In the genomic region with DNA sequence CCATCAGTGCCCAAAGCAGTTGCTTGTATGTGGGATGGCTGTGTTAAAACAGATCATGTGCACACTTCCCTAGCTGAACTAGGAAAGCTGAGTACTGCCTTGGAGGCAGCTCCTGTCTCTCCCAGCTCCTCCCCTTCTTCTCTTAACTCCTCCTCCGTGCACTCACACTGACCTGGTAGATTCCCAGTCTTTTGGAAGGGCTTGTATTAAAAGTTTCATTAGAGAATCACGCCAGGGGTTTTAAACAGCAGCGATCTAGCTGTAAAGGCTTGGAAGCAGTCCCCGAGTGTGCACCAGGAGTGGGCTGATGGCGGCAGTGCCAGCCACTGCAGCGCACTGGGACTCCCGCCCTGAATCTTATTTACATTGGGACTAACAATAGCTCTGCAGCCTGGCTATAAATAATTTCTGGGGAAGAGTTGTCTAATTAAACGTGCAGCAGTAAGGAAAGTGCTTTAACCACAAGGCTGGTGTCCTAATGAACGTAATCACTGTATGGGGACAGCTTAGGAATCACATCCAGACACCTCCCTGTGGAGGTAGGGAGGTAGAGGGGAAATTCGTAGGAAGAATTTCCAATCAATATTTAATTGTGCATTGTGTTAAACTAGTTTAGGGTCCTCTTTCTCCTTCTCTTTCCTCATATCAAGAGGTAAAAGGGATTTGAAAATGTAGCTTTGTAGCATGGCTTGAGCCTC, we compare ENCODE assay signal across 9 mouse cellular contexts.
DNase-seq lines count a peak whose midpoint lies in the region; ATAC-seq and TF ChIP-seq lines count a peak whose summit lies in the region.
"Had no signal": no experiment of that assay in that cellular context is flagged by ENCODE, and none has a peak within 500 bp of the region (broad histone marks: within the 10 kb centered on the region; RNA-seq: fewer than 3 reads in every experiment).

No protein-coding gene starts in this region.

- H3K9me3 ChIP-seq in kidney, embryonic 16.5 days (ENCODE audit: low read length), result no peaks in the 10 kb centered on the region
- no peaks in the 10 kb centered on the region for H3K9me3 ChIP-seq in forebrain, embryonic 11.5 days (ENCODE audit: control insufficient read depth, low read length)
- no peaks in the 10 kb centered on the region for H3K9me3 ChIP-seq in hindbrain, embryonic 16.5 days (ENCODE audit: control insufficient read depth, low read length)
- no peaks in the 10 kb centered on the region for H3K9me3 ChIP-seq in midbrain, embryonic 15.5 days
- H3K9me3 ChIP-seq: liver, embryonic 15.5 days had no signal

- no peak overlapping the region; the same call in 1 of the 2 replicates for H3K9ac ChIP-seq in kidney, embryonic 16.5 days (replicated peaks; ENCODE audit: low read length)
- H3K9ac ChIP-seq in forebrain, embryonic 11.5 days (ENCODE audit: low read length), result no peak overlapping the region; the same call in 1 of the 2 replicates
- H3K9ac ChIP-seq in hindbrain, embryonic 16.5 days (ENCODE audit: low read depth, low read length), result no peak overlapping the region; the same call in 1 of the 2 replicates
- H3K9ac ChIP-seq in midbrain, embryonic 15.5 days, result no peak overlapping the region; the same call in 1 of the 2 replicates
- H3K9ac ChIP-seq: liver, embryonic 15.5 days had no signal

- peak; percentile 67; the same call in 1 of the 2 replicates for ATAC-seq in kidney, embryonic 16.5 days (ENCODE audit: low FRiP score, low TSS enrichment)
- ATAC-seq in forebrain, embryonic 11.5 days (replicated peaks; ENCODE audit: low FRiP score), result peak; percentile 61
- ATAC-seq in hindbrain, embryonic 16.5 days, result peak; percentile 88
- ATAC-seq in midbrain, embryonic 15.5 days (replicated peaks), result peak; percentile 77; the same call in 1 of the 2 replicates

- no peaks in the 10 kb centered on the region for H3K27me3 ChIP-seq in kidney, embryonic 16.5 days (ENCODE audit: insufficient read depth, low read length)
- no peaks in the 10 kb centered on the region for H3K27me3 ChIP-seq in kidney, adult 2 months (replicated peaks; ENCODE audit: control insufficient read depth, insufficient read depth, low read length)
- H3K27me3 ChIP-seq in forebrain, embryonic 11.5 days (ENCODE audit: control insufficient read depth, insufficient read depth, low read length), result no peaks in the 10 kb centered on the region
- no peaks in the 10 kb centered on the region for H3K27me3 ChIP-seq in hindbrain, embryonic 16.5 days (replicated peaks; ENCODE audit: control insufficient read depth, insufficient read depth, low read length)
- no peaks in the 10 kb centered on the region for H3K27me3 ChIP-seq in midbrain, embryonic 15.5 days (replicated peaks)
- H3K27me3 ChIP-seq: liver, embryonic 15.5 days had no signal

- peak overlapping the region; percentile 46 for H3K4me2 ChIP-seq in kidney, embryonic 16.5 days (replicated peaks; ENCODE audit: low read depth, low read length)
- H3K4me2 ChIP-seq in forebrain, embryonic 11.5 days (ENCODE audit: low read depth, low read length, severe bottlenecking), result peak overlapping the region; percentile 6; the same call in 1 of the 2 replicates
- H3K4me2 ChIP-seq in hindbrain, embryonic 16.5 days (ENCODE audit: low read length), result peak overlapping the region; percentile 29
- peak overlapping the region; percentile 27; the same call in 1 of the 2 replicates for H3K4me2 ChIP-seq in midbrain, embryonic 15.5 days
- H3K4me2 ChIP-seq: liver, embryonic 15.5 days had no signal

- H3K4me1 ChIP-seq in kidney, embryonic 16.5 days (ENCODE audit: insufficient read depth, low read length), result no peaks in the 10 kb centered on the region; the same call in 1 of the 2 replicates
- no peaks in the 10 kb centered on the region for H3K4me1 ChIP-seq in kidney, adult 2 months (ENCODE audit: control insufficient read depth, insufficient read depth, low read length)
- no peaks in the 10 kb centered on the region for H3K4me1 ChIP-seq in forebrain, embryonic 11.5 days (replicated peaks; ENCODE audit: control insufficient read depth, insufficient read depth, low read length)
- H3K4me1 ChIP-seq in hindbrain, embryonic 16.5 days (ENCODE audit: control insufficient read depth, insufficient read depth, low read depth, low read length), result no peaks in the 10 kb centered on the region; the same call in 1 of the 2 replicates
- H3K4me1 ChIP-seq in midbrain, embryonic 15.5 days, result peaks cover 16% of the 10 kb centered on the region
- H3K4me1 ChIP-seq: liver, embryonic 15.5 days had no signal

- H3K36me3 ChIP-seq in kidney, embryonic 16.5 days (ENCODE audit: insufficient read depth, low read length), result no peaks in the 10 kb centered on the region
- no peaks in the 10 kb centered on the region for H3K36me3 ChIP-seq in kidney, adult 2 months (ENCODE audit: control insufficient read depth, insufficient read depth, low read length)
- no peaks in the 10 kb centered on the region for H3K36me3 ChIP-seq in forebrain, embryonic 11.5 days (ENCODE audit: control insufficient read depth, insufficient read depth, low read length)
- no peaks in the 10 kb centered on the region for H3K36me3 ChIP-seq in hindbrain, embryonic 16.5 days (ENCODE audit: control insufficient read depth, insufficient read depth, low read length)
- H3K36me3 ChIP-seq in midbrain, embryonic 15.5 days (replicated peaks), result no peaks in the 10 kb centered on the region
- H3K36me3 ChIP-seq: liver, embryonic 15.5 days had no signal

- no peak overlapping the region for H3K27ac ChIP-seq in kidney, embryonic 16.5 days (ENCODE audit: low read length)
- H3K27ac ChIP-seq in kidney, adult 2 months (ENCODE audit: insufficient read depth, low read depth, low read length), result no peak overlapping the region
- no peak overlapping the region for H3K27ac ChIP-seq in forebrain, embryonic 11.5 days (ENCODE audit: low read depth, low read length)
- no peak overlapping the region for H3K27ac ChIP-seq in hindbrain, embryonic 16.5 days (ENCODE audit: low read depth, low read length)
- peak overlapping the region; percentile 13 for H3K27ac ChIP-seq in midbrain, embryonic 15.5 days
- H3K27ac ChIP-seq: liver, embryonic 15.5 days had no signal

- H3K4me3 ChIP-seq in kidney, embryonic 16.5 days (ENCODE audit: low read length), result peak overlapping the region; percentile 29
- no peak overlapping the region for H3K4me3 ChIP-seq in kidney, adult 2 months (ENCODE audit: insufficient read depth, low read depth, low read length)
- H3K4me3 ChIP-seq in forebrain, embryonic 11.5 days (ENCODE audit: low read depth, low read length), result no peak overlapping the region
- no peak overlapping the region for H3K4me3 ChIP-seq in hindbrain, embryonic 16.5 days (ENCODE audit: low read length)
- peak overlapping the region; percentile 7; the same call in 1 of the 2 replicates for H3K4me3 ChIP-seq in midbrain, embryonic 15.5 days
- H3K4me3 ChIP-seq: liver, embryonic 15.5 days had no signal

- no peak for TF ChIP-seq POLR2A in kidney, adult 2 months (IDR thresholded peaks at IDR 0.05; ENCODE audit: low read depth, low read length)

- DNase-seq in kidney, adult 2 months, result no peak
- DNase-seq in forebrain, embryonic 11.5 days (ENCODE audit: low spot score), result peak; percentile 51
- no peak for DNase-seq in ovary, adult 18-20 months (ENCODE audit: low spot score)
- DNase-seq in gastrocnemius, postnatal 10 days, result no peak
- DNase-seq in kidney, adult 11 months, result no peak

- TF ChIP-seq CTCF in kidney, adult 2 months (conservative IDR thresholded peaks at IDR 0.05; ENCODE audit: insufficient read depth, insufficient read length, low read depth, low read length), result no peak

- WGBS in kidney, embryonic 16.5 days, result 25% methylated on average over 10 of the region's 10 CpGs
- 20% methylated on average over 10 of the region's 10 CpGs for WGBS in kidney, adult 2 months
- 30% methylated on average over 10 of the region's 10 CpGs for WGBS in forebrain, embryonic 11.5 days
- 13% methylated on average over 10 of the region's 10 CpGs for WGBS in hindbrain, embryonic 16.5 days
- WGBS in midbrain, embryonic 15.5 days, result 16% methylated on average over 10 of the region's 10 CpGs

Comparison
In these comparisons a context has a peak if more than half of its experiments do, and no peak if none do; other contexts are left out.
1. H3K4me3 ChIP-seq: peak in kidney, embryonic 16.5 days (single experiment) and midbrain, embryonic 15.5 days (single experiment); none in kidney, adult 2 months (single experiment), forebrain, embryonic 11.5 days (single experiment) and hindbrain, embryonic 16.5 days (single experiment).
2. Peak in every context shown above with its lines, with median percentiles within 50 percentile points of each other: ATAC-seq and H3K4me2 ChIP-seq.